Mouse (Mus musculus) stomach, postnatal 0 days (tissue): ENCODE results near the gene Gm21981. TPM values are rescaled to one million over a fixed set of nuclear protein-coding genes. Genes with fewer than 3 reads are reported as not detected.

Experiments used
- ATAC-seq: fragments of 200-750 bp; cut with Nextera tagmentation; 2 replicates; pipeline ENCODE4 v1.8.0; 2017; ENCODE audit not compliant: low FRiP score, low TSS enrichment
- DNase-seq: peaks from one replicate; pipeline ENCODE4 v3.0.0-alpha.2; 2016; ENCODE audit warnings: low spot score
- H3K27ac ChIP-seq: fragments of 300-500 bp; sonication (generic); replicated peaks from 2 replicates; pipeline ENCODE4 v1.5.1; 2014; ENCODE audit warnings: mild to moderate bottlenecking, control low read depth
- H3K27me3 ChIP-seq: fragments of 300-500 bp; sonication (generic); 2 replicates; pipeline ENCODE4 v1.6.1; 2014; ENCODE audit warnings: low read length; ENCODE audit not compliant: control insufficient read depth, insufficient read depth
- H3K36me3 ChIP-seq: fragments of 300-500 bp; sonication (generic); 2 replicates; pipeline ENCODE4 v1.6.1; 2014; ENCODE audit warnings: low read length, mixed read lengths; ENCODE audit not compliant: control insufficient read depth, insufficient read depth
- H3K4me1 ChIP-seq: fragments of 300-500 bp; sonication (generic); replicated peaks from 2 replicates; pipeline ENCODE4 v1.6.1; 2014; ENCODE audit warnings: antibody characterized with exemption; ENCODE audit not compliant: control insufficient read depth, insufficient read depth
- H3K4me2 ChIP-seq: fragments of 300-500 bp; sonication (generic); replicated peaks from 2 replicates; pipeline ENCODE4 v1.6.1; 2014; ENCODE audit warnings: low read depth, mild to moderate bottlenecking, control low read depth, moderate library complexity
- H3K4me3 ChIP-seq: fragments of 300-500 bp; sonication (generic); 2 replicates; pipeline ENCODE4 v1.5.1; 2014; ENCODE audit warnings: low read depth, low read length, control low read depth
- H3K9ac ChIP-seq: fragments of 300-500 bp; sonication (generic); 2 replicates; pipeline ENCODE4 v1.6.1; 2014; ENCODE audit warnings: mild to moderate bottlenecking, low read length, control low read depth, mixed read lengths
- H3K9me3 ChIP-seq: fragments of 300-500 bp; sonication (generic); 2 replicates; pipeline ENCODE4 v1.6.1; 2016; ENCODE audit warnings: low read length; ENCODE audit not compliant: control insufficient read depth
- CTCF ChIP-seq: IDR thresholded peaks from 2 replicates; pipeline ENCODE4 v1.5.1; 2016; ENCODE audit warnings: antibody characterized with exemption, low read depth, mild to moderate bottlenecking, moderate library complexity
- EP300 ChIP-seq: optimal IDR thresholded peaks from 2 replicates; pipeline ENCODE3; 2016; ENCODE audit warnings: antibody characterized with exemption
- WGBS: fragments of 180-500 bp; shearing (Covaris S2); extraction: QIAGEN DNeasy Blood & Tissue Kit; methylation state at CpG from one replicate; pipeline ENCODE4 v1.1.7; 2014; 5-methylcytosine and 5-hydroxymethylcytosine counted together
- polyA plus RNA-seq: library from polyadenylated mRNA; unstranded; fragments of >200 nt; fragmentation: Nextera tagmentation; extraction: Ambion mirVana; gene quantifications from 2 replicates; pipeline ENCODE4 v1.2.1, GENCODE M21; 2015

Gm21981 gene
- polyA plus RNA-seq, 1 experiment from 2014 or later = not detected

GRCm38 (mm10) chr17:47651953-47652352, 42.3 kb downstream of the Gm21981 start:
- DNase-seq = peak; percentile 34
- WGBS = 69% methylated on average over 2 of the region's 2 CpGs
- Histone ChIP-seq H3K36me3 (no peaks in the 10 kb centered on the region), H3K27me3 (no peaks in the 10 kb centered on the region), H3K27ac (no peak overlapping the region), H3K9me3 (no peaks in the 10 kb centered on the region), H3K4me1 (no peaks in the 10 kb centered on the region), H3K4me2 (no peak overlapping the region), H3K9ac (no peak overlapping the region), H3K4me3 (no peak overlapping the region)
- ATAC-seq = peak; percentile 76
- TF ChIP-seq CTCF = no peak
- TF ChIP-seq EP300 = no peak

DNA sequence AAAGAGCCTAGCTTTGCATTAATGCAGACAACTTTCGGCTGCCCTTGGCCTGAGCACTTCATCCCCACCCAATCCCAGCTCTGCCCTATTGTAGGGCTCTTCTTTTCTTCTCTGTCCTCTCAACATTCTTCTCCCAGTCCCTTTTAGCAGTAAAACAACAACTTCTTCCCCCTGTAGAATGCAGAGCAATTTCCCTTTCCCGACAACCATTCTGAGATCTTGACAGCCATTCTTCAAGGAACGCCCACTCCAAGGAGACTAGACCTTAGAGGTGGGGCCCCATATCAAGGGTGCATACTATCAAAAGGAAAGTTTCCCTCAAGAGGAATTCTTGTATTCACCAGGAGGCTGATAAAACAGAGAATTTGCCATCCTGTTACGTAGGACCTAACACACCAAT, 45.3 kb downstream of the Gm21981 start:
- Histone ChIP-seq H3K4me2 (no peak overlapping the region), H3K27ac (no peak overlapping the region), H3K4me1 (no peaks in the 10 kb centered on the region), H3K4me3 (no peak overlapping the region), H3K27me3 (no peaks in the 10 kb centered on the region), H3K9me3 (no peaks in the 10 kb centered on the region), H3K9ac (no peak overlapping the region), H3K36me3 (no peaks in the 10 kb centered on the region)
- ATAC-seq (no peak), DNase-seq (no peak)
- WGBS = 58% methylated on average over 4 of the region's 4 CpGs
- TF ChIP-seq CTCF (no peak), EP300 (no peak)

DNA sequence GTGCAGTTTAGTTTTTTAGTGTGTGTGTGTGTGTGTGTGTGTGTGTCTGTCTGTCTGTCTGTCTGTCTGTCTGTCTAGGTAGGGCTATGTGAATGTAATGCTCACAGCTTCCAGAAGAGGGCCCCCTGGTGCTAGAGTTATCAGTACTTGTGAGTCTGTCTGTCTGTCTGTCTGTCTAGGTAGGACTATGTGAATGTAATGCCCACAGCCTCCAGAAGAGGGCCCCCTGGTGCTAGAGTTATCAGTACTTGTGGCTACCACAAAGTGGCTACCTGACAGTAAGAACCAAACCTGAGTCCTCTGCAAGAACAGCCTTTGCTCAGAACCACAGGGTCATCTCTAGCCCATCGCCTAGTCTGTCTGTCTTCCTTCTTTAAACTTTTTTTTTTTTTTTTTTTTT, 47.6 kb downstream of the Gm21981 start:
- Histone ChIP-seq H3K4me2 (no peak overlapping the region), H3K27me3 (no peaks in the 10 kb centered on the region), H3K36me3 (no peaks in the 10 kb centered on the region), H3K9me3 (no peaks in the 10 kb centered on the region), H3K9ac (no peak overlapping the region), H3K4me3 (no peak overlapping the region), H3K27ac (no peak overlapping the region), H3K4me1 (no peaks in the 10 kb centered on the region)
- no peak for TF ChIP-seq EP300
- peak; percentile 83 for TF ChIP-seq CTCF
- WGBS = 90% methylated on average over 1 of the region's 1 CpGs
- DNase-seq (peak; percentile 85), ATAC-seq (peak; percentile 45; the same call in 1 of the 2 replicates)

DNA sequence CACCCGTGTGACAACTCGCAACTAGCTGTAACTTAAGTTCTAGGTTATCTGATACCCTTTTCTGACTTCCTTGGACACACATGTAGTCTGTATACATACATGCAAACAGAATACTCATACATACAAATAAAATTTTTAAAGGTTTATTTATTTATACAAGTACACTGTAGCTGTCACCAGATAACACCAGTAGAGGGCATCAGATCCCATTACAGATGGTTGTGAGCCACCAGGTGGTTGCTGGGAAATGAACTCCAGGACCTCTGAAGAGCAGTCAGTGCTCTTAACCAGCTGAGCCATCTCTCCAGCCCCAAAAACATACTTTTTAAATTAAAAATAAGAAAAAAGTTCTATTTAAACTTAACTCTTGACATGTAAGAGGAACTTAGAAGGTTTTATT, 51.3 kb downstream of the Gm21981 start:
- no peak overlapping the region for H3K4me2 ChIP-seq
- ATAC-seq = no peak

More for the DNA sequence above, 51.3 kb downstream of the Gm21981 start:
- H3K4me3 ChIP-seq = no peak overlapping the region
- no peaks in the 10 kb centered on the region for H3K27me3 ChIP-seq
- no peaks in the 10 kb centered on the region for H3K36me3 ChIP-seq
- no peak for DNase-seq
- no peak overlapping the region for H3K27ac ChIP-seq
- 69% methylated on average over 2 of the region's 2 CpGs for WGBS
- H3K9me3 ChIP-seq = no peaks in the 10 kb centered on the region
- no peaks in the 10 kb centered on the region for H3K4me1 ChIP-seq
- H3K9ac ChIP-seq = no peak overlapping the region
- TF ChIP-seq EP300 (no peak), CTCF (peak; percentile 36)

Other genes starting within 250 kb of the Gm21981 start
- gene Taf8, start 192.2 kb downstream of the Gm21981 start, polyA plus RNA-seq = 11.0 and 11.1 TPM in 2 replicates
- gene Ccnd3, start 189.4 kb downstream of the Gm21981 start, polyA plus RNA-seq = 219 and 242 TPM in 2 replicates
- 13.4 and 13.6 TPM in 2 replicates for gene Bysl, start 83.0 kb downstream of the Gm21981 start, polyA plus RNA-seq
- gene Med20, start 82.9 kb downstream of the Gm21981 start, polyA plus RNA-seq = 23.8 and 25.1 TPM in 2 replicates
- gene Gm20517, start 82.9 kb downstream of the Gm21981 start, polyA plus RNA-seq = 1.1 and 1.5 TPM in 2 replicates
- gene Usp49, start 63.8 kb downstream of the Gm21981 start, polyA plus RNA-seq = 1.9 and 2.1 TPM in 2 replicates
- gene Tomm6, start 6.1 kb downstream of the Gm21981 start, polyA plus RNA-seq = 353 and 386 TPM in 2 replicates
- gene Frs3, start 5.4 kb downstream of the Gm21981 start, polyA plus RNA-seq = 2.3 and 2.7 TPM in 2 replicates
- 0.19 and 0.51 TPM in 2 replicates for gene Prickle4, start 281 bp upstream of the Gm21981 start, polyA plus RNA-seq
- 1,647 and 1,784 TPM in 2 replicates for gene Pgc, start 32.4 kb upstream of the Gm21981 start, polyA plus RNA-seq
- 10.4 and 13.8 TPM in 2 replicates for gene Tfeb, start 42.6 kb upstream of the Gm21981 start, polyA plus RNA-seq
- 6.2 and 6.3 TPM in 2 replicates for gene Mdfi, start 140.2 kb upstream of the Gm21981 start, polyA plus RNA-seq
- 14.6 and 17.9 TPM in 2 replicates for gene Foxp4, start 230.2 kb upstream of the Gm21981 start, polyA plus RNA-seq